Mouse (Mus musculus) kidney, adult 2 months (tissue): Measurements from ENCODE around the gene Ube2c. TPM values are rescaled to one million over a fixed set of nuclear protein-coding genes. Genes with fewer than 3 reads are reported as not detected.

Experiments used
- DNase-seq: peaks from one replicate; pipeline ENCODE4 v3.0.0; 2021
- H3K27ac ChIP-seq: fragments of 200-500 bp; 2 replicates; pipeline ENCODE4 v1.5.1; 2012; ENCODE audit warnings: low read depth, low read length, control low read depth, inconsistent platforms; ENCODE audit not compliant: insufficient read depth
- H3K27me3 ChIP-seq: fragments of 200-500 bp; replicated peaks from 2 replicates; pipeline ENCODE4 v1.6.1; 2012; ENCODE audit warnings: mild to moderate bottlenecking, moderate library complexity, low read length, inconsistent platforms; ENCODE audit not compliant: control insufficient read depth, insufficient read depth
- H3K36me3 ChIP-seq: fragments of 200-500 bp; 2 replicates; pipeline ENCODE4 v1.6.1; 2012; ENCODE audit warnings: mild to moderate bottlenecking, moderate library complexity, low read length, inconsistent platforms; ENCODE audit not compliant: control insufficient read depth, insufficient read depth
- H3K4me1 ChIP-seq: fragments of 200-500 bp; 2 replicates; pipeline ENCODE4 v1.6.1; 2011; ENCODE audit warnings: low read length; ENCODE audit not compliant: control insufficient read depth, insufficient read depth
- H3K4me3 ChIP-seq: fragments of 200-500 bp; 2 replicates; pipeline ENCODE4 v1.5.1; 2011; ENCODE audit warnings: mild to moderate bottlenecking, low read depth, low read length, control low read depth; ENCODE audit not compliant: insufficient read depth
- CTCF ChIP-seq: fragments of 200-500 bp; conservative IDR thresholded peaks from 2 replicates; pipeline ENCODE4 v1.5.1; 2011; ENCODE audit warnings: low read depth, mild to moderate bottlenecking, control low read depth, low read length, moderate library complexity, mixed read lengths; ENCODE audit not compliant: insufficient read depth, insufficient read length
- POLR2A ChIP-seq: fragments of 200-500 bp; IDR thresholded peaks from one replicate; pipeline ENCODE4 v1.6.1; 2011; ENCODE audit warnings: low read depth, low read length, control low read depth
- WGBS: fragments of 180-500 bp; shearing (Covaris S2); methylation state at CpG from one replicate; pipeline ENCODE4 v1.1.7; 2018; 5-methylcytosine and 5-hydroxymethylcytosine counted together
- polyA plus RNA-seq: library from polyadenylated mRNA; depleted of rRNA; stranded (reverse); fragments of >200 nt; gene quantifications from 2 replicates; pipeline ENCODE4 v1.2.3, GENCODE M21; 2012

Ube2c gene
- polyA plus RNA-seq, 1 experiment = 6.6 TPM

- over 99% methylated on average over 4 of the region's 4 CpGs for WGBS
- Histone ChIP-seq H3K27ac (no peak overlapping the region), H3K4me3 (no peak overlapping the region), H3K27me3 (no peaks in the 10 kb centered on the region), H3K4me1 (no peaks in the 10 kb centered on the region), H3K36me3 (peaks cover 5% of the 10 kb centered on the region)
- TF ChIP-seq POLR2A = no peak
- TF ChIP-seq CTCF = no peak
- no peak for DNase-seq
Measured at GRCm38 (mm10) chr2:164761971-164762370, 7.7 kb upstream of the Ube2c start.

GRCm38 (mm10) chr2:164762593-164762992, 7.1 kb upstream of the Ube2c start:
- Histone ChIP-seq H3K27ac (no peak overlapping the region), H3K27me3 (no peaks in the 10 kb centered on the region), H3K4me3 (no peak overlapping the region), H3K36me3 (peaks cover 1% of the 10 kb centered on the region; the same call in 1 of the 2 replicates), H3K4me1 (no peaks in the 10 kb centered on the region)
- DNase-seq = no peak
- no peak for TF ChIP-seq POLR2A
- no peak for TF ChIP-seq CTCF
- WGBS = 80% methylated on average over 7 of the region's 7 CpGs

- no peak for TF ChIP-seq CTCF
- no peak for TF ChIP-seq POLR2A
Measured at GRCm38 (mm10) chr2:164765841-164766240, 3.9 kb upstream of the Ube2c start.

GRCm38 (mm10) chr2:164767812-164768540, 1.7 kb upstream of the Ube2c start:
- Histone ChIP-seq H3K36me3 (no peaks in the 10 kb centered on the region; the same call in 1 of the 2 replicates), H3K4me3 (no peak overlapping the region), H3K4me1 (peaks cover 3% of the 10 kb centered on the region; the same call in 1 of the 2 replicates), H3K27me3 (no peaks in the 10 kb centered on the region), H3K27ac (no peak overlapping the region)
- no peak for TF ChIP-seq POLR2A
- no peak for TF ChIP-seq CTCF
- WGBS = 85% methylated on average over 15 of the region's 15 CpGs
- peak; percentile 27 for DNase-seq

More at GRCm38 (mm10) chr2:164765841-164766240, 3.9 kb upstream of the Ube2c start:
- peaks cover 3% of the 10 kb centered on the region; the same call in 1 of the 2 replicates for H3K4me1 ChIP-seq
- WGBS = 85% methylated on average over 3 of the region's 3 CpGs
- no peak overlapping the region for H3K27ac ChIP-seq
- no peaks in the 10 kb centered on the region for H3K27me3 ChIP-seq
- no peak for DNase-seq
- no peaks in the 10 kb centered on the region; the same call in 1 of the 2 replicates for H3K36me3 ChIP-seq
- H3K4me3 ChIP-seq = no peak overlapping the region

- DNase-seq = no peak
- Histone ChIP-seq H3K36me3 (no peaks in the 10 kb centered on the region; the same call in 1 of the 2 replicates), H3K4me1 (peaks cover 3% of the 10 kb centered on the region; the same call in 1 of the 2 replicates), H3K27me3 (no peaks in the 10 kb centered on the region), H3K4me3 (no peak overlapping the region), H3K27ac (no peak overlapping the region)
- WGBS = 2% methylated on average over 15 of the region's 15 CpGs
- TF ChIP-seq CTCF = no peak
- TF ChIP-seq POLR2A = no peak
Measured at GRCm38 (mm10) chr2:164770279-164770678, 581 bp downstream of the Ube2c start.

- TF ChIP-seq POLR2A (no peak), CTCF (no peak)
- Histone ChIP-seq H3K27ac (no peak overlapping the region), H3K27me3 (no peaks in the 10 kb centered on the region), H3K4me1 (peaks cover 3% of the 10 kb centered on the region; the same call in 1 of the 2 replicates), H3K36me3 (no peaks in the 10 kb centered on the region), H3K4me3 (no peak overlapping the region)
- no peak for DNase-seq
- 68% methylated on average over 8 of the region's 8 CpGs for WGBS
Measured at GRCm38 (mm10) chr2:164771123-164771522, 1.4 kb downstream of the Ube2c start.

- no peaks in the 10 kb centered on the region for H3K36me3 ChIP-seq
- peaks cover 3% of the 10 kb centered on the region; the same call in 1 of the 2 replicates for H3K4me1 ChIP-seq
- H3K4me3 ChIP-seq = no peak overlapping the region
- H3K27me3 ChIP-seq = no peaks in the 10 kb centered on the region
- DNase-seq = no peak
- no peak overlapping the region for H3K27ac ChIP-seq
- 84% methylated on average over 14 of the region's 14 CpGs for WGBS
- TF ChIP-seq POLR2A (no peak), CTCF (no peak)
Measured at GRCm38 (mm10) chr2:164773229-164773988, 3.7 kb downstream of the Ube2c start.
